Mouse (Mus musculus): ENCODE measurements around the gene Vasp. TPM values are rescaled to one million over a fixed set of nuclear protein-coding genes. Genes with fewer than 3 reads are reported as not detected.
A peak's percentile ranks its signal among the peaks of the same experiment; 100 is the strongest.

Gene Vasp
- polyA plus RNA-seq, 1 experiment from 2014 or later, result 142 TPM

- DNase-seq (ENCODE audit: low read depth, low spot score) (no peak), ATAC-seq (no peak)
- in situ Hi-C loops (cut with MboI; ENCODE audit: low pct_unique_long_range_greater_than_20kb), result loop anchor here (5.0 kb wide), 1 partner anchor 39 kb away; the partner anchor contains the start of gene Ercc1
- POLR2A ChIA-PET, result no interaction called here
- no peak for TF ChIP-seq CTCF (IDR thresholded peaks at IDR 0.05)
- CTCF ChIA-PET, result interaction anchor here (3.2 to 4.0 kb wide), 2 partner anchors 40 to 60 kb away, joined by 24 to 26 read pairs; no protein-coding TSS in a partner anchor
- H3K27me3 ChIP-seq, result no peaks in the 10 kb centered on the region
Observed at GRCm38 (mm10) chr7:19303046-19303305, 31.4 kb upstream of the Vasp start.

GRCm38 (mm10) chr7:19302264-19303045 is 30.8 kb upstream of the Vasp start:
- ATAC-seq, result no peak
- no peak for TF ChIP-seq CTCF (IDR thresholded peaks at IDR 0.05)
- no peaks in the 10 kb centered on the region for H3K27me3 ChIP-seq
- POLR2A ChIA-PET, result no interaction called here
- CTCF ChIA-PET, result interaction anchor here (1.8 to 4.0 kb wide), 3 partner anchors 14 to 60 kb away, joined by 11 to 26 read pairs (median 24); no protein-coding TSS in a partner anchor
- DNase-seq (ENCODE audit: low read depth, low spot score), result no peak
- in situ Hi-C loops (cut with MboI; ENCODE audit: low pct_unique_long_range_greater_than_20kb), result loop anchor here (5.0 kb wide), 1 partner anchor 40 kb away; the partner anchor contains the start of gene Ercc1

- POLR2A ChIA-PET, result interaction anchor here (1.2 kb wide), 1 partner anchor 40 kb away, joined by 4 read pairs; no protein-coding TSS in a partner anchor
- no peak for TF ChIP-seq CTCF (IDR thresholded peaks at IDR 0.05)
- in situ Hi-C loops (cut with MboI; ENCODE audit: low pct_unique_long_range_greater_than_20kb), result loop anchor here (5.0 kb wide), 1 partner anchor 41 kb away; the partner anchor contains the start of gene Ercc1
- peak; percentile 19 for ATAC-seq
- CTCF ChIA-PET, result interaction anchor here (0.7 to 4.0 kb wide), 13 partner anchors 7 to 63 kb away, joined by 3 to 57 read pairs (median 7); partner anchors contain the start of genes Ercc1 and Fosb
- no peak for DNase-seq (ENCODE audit: low read depth, low spot score)
- no peaks in the 10 kb centered on the region for H3K27me3 ChIP-seq
Observed at GRCm38 (mm10) chr7:19301461-19302263, 30.0 kb upstream of the Vasp start.

DNA sequence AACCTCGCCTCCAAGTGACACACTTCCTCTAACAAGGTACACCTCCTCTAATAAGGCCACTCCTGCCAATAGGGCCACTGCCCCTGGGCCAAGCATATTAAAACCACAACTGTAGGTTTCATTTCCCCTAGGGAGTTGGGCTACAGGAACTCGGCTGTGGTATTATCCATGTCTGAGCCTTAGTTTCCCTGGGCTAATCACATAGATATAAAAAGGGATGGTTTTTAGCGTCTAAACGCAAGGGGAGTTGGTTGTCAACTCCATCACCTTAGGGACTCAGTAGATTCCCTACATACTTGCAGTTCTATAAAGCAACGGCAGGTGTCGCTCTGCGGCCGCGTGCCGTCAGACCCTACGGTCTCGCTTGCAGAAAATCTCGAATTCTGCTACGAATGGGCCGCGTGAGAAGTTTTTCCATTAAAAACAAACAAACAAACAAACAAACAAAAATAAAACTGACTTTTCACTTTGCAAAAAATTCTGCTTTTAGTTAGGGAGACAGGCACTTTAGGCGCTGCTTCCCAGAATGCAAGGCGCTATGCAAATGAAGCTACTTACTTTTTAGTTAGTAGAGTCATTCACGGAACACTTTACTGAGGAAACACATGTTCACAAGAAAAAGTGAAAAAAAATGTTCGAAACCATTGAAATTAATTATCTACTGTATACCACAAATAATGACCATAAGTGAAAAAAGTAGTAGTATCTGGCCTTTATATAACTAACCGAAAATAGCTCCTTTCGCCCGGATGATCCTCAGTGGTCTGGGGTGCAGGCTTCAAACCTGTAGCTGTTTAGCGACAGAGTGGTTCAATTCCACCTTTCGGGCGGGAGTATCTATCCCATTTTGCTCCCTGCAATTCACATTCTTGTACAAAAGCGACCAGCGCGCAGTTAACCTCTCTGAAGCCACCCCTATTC is 29.1 kb upstream of the Vasp start:
- POLR2A ChIA-PET, result interaction anchor here (1.0 to 1.2 kb wide), 2 partner anchors 41 to 44 kb away, joined by 4 read pairs; partner anchors contain the start of gene Ercc1
- DNase-seq (ENCODE audit: low read depth, low spot score), result peak; percentile 65
- in situ Hi-C loops (cut with MboI; ENCODE audit: low pct_unique_long_range_greater_than_20kb), result loop anchor here (5.0 kb wide), 1 partner anchor 42 kb away; the partner anchor contains the start of gene Ercc1
- no peak for TF ChIP-seq CTCF (IDR thresholded peaks at IDR 0.05)
- CTCF ChIA-PET, result interaction anchor here (0.7 to 3.2 kb wide), 14 partner anchors 8 to 123 kb away, joined by 3 to 57 read pairs (median 4); partner anchors contain the start of genes Ercc1 and Fosb
- no peaks in the 10 kb centered on the region for H3K27me3 ChIP-seq
- peak; percentile 41 for ATAC-seq

DNA sequence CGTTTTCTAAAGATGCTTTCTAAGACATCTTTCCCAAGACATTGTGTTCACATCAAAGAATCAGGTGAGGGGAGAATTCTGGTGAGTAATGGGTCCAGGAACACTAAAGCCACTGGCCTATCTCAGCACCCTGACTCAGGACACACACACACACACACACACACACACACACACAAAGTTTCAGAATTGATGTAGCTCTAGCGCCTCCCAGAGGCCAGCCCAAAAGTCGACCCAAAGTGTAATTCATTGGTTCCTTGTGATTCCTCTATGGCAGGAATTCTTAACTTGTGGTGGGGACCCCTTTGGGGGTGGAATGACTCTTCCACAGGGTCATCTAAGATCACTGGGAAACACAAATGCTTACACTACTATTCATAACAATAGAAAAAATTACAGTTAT is 27.6 kb upstream of the Vasp start:
- POLR2A ChIA-PET, result no interaction called here
- ATAC-seq, result no peak
- no peaks in the 10 kb centered on the region for H3K27me3 ChIP-seq
- CTCF ChIA-PET, result interaction anchor here (0.9 to 3.2 kb wide), 3 partner anchors 18 to 44 kb away, joined by 3 to 57 read pairs (median 16); partner anchors contain the start of gene Ercc1
- in situ Hi-C loops (cut with MboI; ENCODE audit: low pct_unique_long_range_greater_than_20kb), result no loop called here
- no peak for TF ChIP-seq CTCF (IDR thresholded peaks at IDR 0.05)
- DNase-seq (ENCODE audit: low read depth, low spot score), result no peak

- CTCF ChIA-PET, result interaction anchor here (1.0 to 1.4 kb wide), 3 partner anchors 45 to 66 kb away, joined by 3 to 5 read pairs (median 3); no protein-coding TSS in a partner anchor
- in situ Hi-C loops (cut with MboI; ENCODE audit: low pct_unique_long_range_greater_than_20kb), result no loop called here
- no peaks in the 10 kb centered on the region for H3K27me3 ChIP-seq
- DNase-seq (ENCODE audit: low read depth, low spot score) (no peak), ATAC-seq (no peak)
- POLR2A ChIA-PET, result no interaction called here
- no peak for TF ChIP-seq CTCF (IDR thresholded peaks at IDR 0.05)
Observed at GRCm38 (mm10) chr7:19297794-19298193, 26.2 kb upstream of the Vasp start.

GRCm38 (mm10) chr7:19297034-19297433 is 25.4 kb upstream of the Vasp start:
- ChIA-PET POLR2A (interaction anchor here (1.0 kb wide), 1 partner anchor 12 kb away, joined by 3 read pairs; no protein-coding TSS in a partner anchor), CTCF (interaction anchor here (1.0 to 1.4 kb wide), 3 partner anchors 46 to 67 kb away, joined by 3 to 5 read pairs (median 3); no protein-coding TSS in a partner anchor)
- in situ Hi-C loops (cut with MboI; ENCODE audit: low pct_unique_long_range_greater_than_20kb), result no loop called here
- no peaks in the 10 kb centered on the region for H3K27me3 ChIP-seq
- ATAC-seq (no peak), DNase-seq (ENCODE audit: low read depth, low spot score) (no peak)
- peak; percentile 24 for TF ChIP-seq CTCF (IDR thresholded peaks at IDR 0.05)

DNA sequence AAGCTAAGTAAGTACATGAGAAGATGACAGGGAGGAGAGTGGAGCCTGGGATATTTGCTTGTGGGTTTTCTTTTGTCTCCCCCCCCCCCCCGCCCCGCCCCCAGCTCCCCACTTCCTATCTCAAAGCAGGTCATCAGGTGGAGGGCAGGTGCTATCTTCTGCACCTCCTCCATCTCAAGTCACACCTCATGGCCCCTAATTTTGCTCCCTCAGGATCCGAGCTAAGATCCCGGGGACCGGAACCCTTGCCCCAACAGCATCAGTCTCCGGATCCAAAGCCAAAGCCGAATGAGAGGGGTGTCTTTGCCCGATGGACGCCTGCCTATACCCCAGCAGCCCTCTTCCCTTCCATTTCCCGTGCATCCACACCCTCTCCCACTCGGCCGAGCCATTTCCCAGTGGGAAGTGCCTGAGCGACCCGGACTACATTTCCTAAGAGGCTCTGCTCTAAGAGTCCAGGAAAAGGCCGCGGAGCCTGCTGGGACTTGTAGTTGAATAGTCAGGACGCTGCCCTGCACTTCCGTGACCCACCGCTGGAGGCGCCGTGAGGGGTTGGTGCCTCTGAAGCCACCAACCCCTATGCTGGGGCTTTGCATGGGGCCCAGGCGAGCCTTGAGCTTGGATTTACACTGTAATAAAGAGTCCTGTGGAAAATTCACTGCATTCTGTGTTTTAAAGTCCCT is 24.0 kb upstream of the Vasp start:
- H3K27me3 ChIP-seq, result no peaks in the 10 kb centered on the region
- POLR2A ChIA-PET, result interaction anchor here (0.7 to 1.0 kb wide), 2 partner anchors 13 to 120 kb away, joined by 3 read pairs; partner anchors contain the start of gene Eml2
- no peak for DNase-seq (ENCODE audit: low read depth, low spot score)
- TF ChIP-seq CTCF (IDR thresholded peaks at IDR 0.05), result peak; percentile 98
- CTCF ChIA-PET, result interaction anchor here (1.1 to 2.6 kb wide), 4 partner anchors 10 to 48 kb away, joined by 3 to 13 read pairs (median 7); partner anchors contain the start of gene Ercc1
- in situ Hi-C loops (cut with MboI; ENCODE audit: low pct_unique_long_range_greater_than_20kb), result no loop called here
- ATAC-seq, result peak; percentile 83
